Mouse (Mus musculus): ENCODE data around the gene Rtbdn. TPM values are rescaled to one million over a fixed set of nuclear protein-coding genes. Genes with fewer than 3 reads are reported as not detected.

Rtbdn gene
- polyA plus RNA-seq, 1 experiment from 2014 or later: 0.88 TPM

Small RNA genes within 50 kb of the gene (microRNA-seq; reads per million reads assigned to microRNA genes)
- gene Gm24197: not detected

Other genes starting within 250 kb of the Rtbdn start
- 3.1 and 3.9 TPM in 2 replicates for gene Lyl1, start 245.5 kb upstream of the Rtbdn start, polyA plus RNA-seq (2016; fragmentation: Nextera tagmentation; extraction: Ambion mirVana)
- 2.2 and 3.5 TPM in 2 replicates for gene G430095P16Rik, start 224.0 kb upstream of the Rtbdn start, polyA plus RNA-seq (2016; fragmentation: Nextera tagmentation; extraction: Ambion mirVana)
- 31.9 and 33.2 TPM in 2 replicates for gene Nfix, start 146.6 kb upstream of the Rtbdn start, polyA plus RNA-seq (2016; fragmentation: Nextera tagmentation; extraction: Ambion mirVana)
- gene Dand5, start 124.2 kb upstream of the Rtbdn start, polyA plus RNA-seq (2016; fragmentation: Nextera tagmentation; extraction: Ambion mirVana): 5.3 and 5.6 TPM in 2 replicates
- 43.0 and 44.8 TPM in 2 replicates for gene Gadd45gip1, start 115.5 kb upstream of the Rtbdn start, polyA plus RNA-seq (2016; fragmentation: Nextera tagmentation; extraction: Ambion mirVana)
- gene Rad23a, start 106.3 kb upstream of the Rtbdn start, polyA plus RNA-seq (2016; fragmentation: Nextera tagmentation; extraction: Ambion mirVana): 108 and 118 TPM in 2 replicates
- gene Calr, start 100.1 kb upstream of the Rtbdn start, polyA plus RNA-seq (2016; fragmentation: Nextera tagmentation; extraction: Ambion mirVana): 619 TPM in 2 replicates
- 110 and 111 TPM in 2 replicates for gene Farsa, start 90.0 kb upstream of the Rtbdn start, polyA plus RNA-seq (2016; fragmentation: Nextera tagmentation; extraction: Ambion mirVana)
- gene Syce2, start 74.9 kb upstream of the Rtbdn start, polyA plus RNA-seq (2016; fragmentation: Nextera tagmentation; extraction: Ambion mirVana): 76.7 and 82.9 TPM in 2 replicates
- 31.1 and 33.2 TPM in 2 replicates for gene Gcdh, start 53.1 kb upstream of the Rtbdn start, polyA plus RNA-seq (2016; fragmentation: Nextera tagmentation; extraction: Ambion mirVana)
- gene Klf1, start 45.1 kb upstream of the Rtbdn start, polyA plus RNA-seq (2016; fragmentation: Nextera tagmentation; extraction: Ambion mirVana): 2.4 and 3.5 TPM in 2 replicates
- gene Dnase2a, start 38.4 kb upstream of the Rtbdn start, polyA plus RNA-seq (2016; fragmentation: Nextera tagmentation; extraction: Ambion mirVana): 8.7 and 9.8 TPM in 2 replicates
- gene Mast1, start 9.6 kb upstream of the Rtbdn start, polyA plus RNA-seq (2016; fragmentation: Nextera tagmentation; extraction: Ambion mirVana): 29.3 and 35.3 TPM in 2 replicates
- not detected in 2 replicates for gene Gm49661, start 22.4 kb downstream of the Rtbdn start, polyA plus RNA-seq (2016; fragmentation: Nextera tagmentation; extraction: Ambion mirVana)
- gene Prdx2, start 22.6 kb downstream of the Rtbdn start, polyA plus RNA-seq (2016; fragmentation: Nextera tagmentation; extraction: Ambion mirVana): 1,271 and 1,280 TPM in 2 replicates
- gene Rnaseh2a, start 22.8 kb downstream of the Rtbdn start, polyA plus RNA-seq (2016; fragmentation: Nextera tagmentation; extraction: Ambion mirVana): 117 and 124 TPM in 2 replicates
- gene Junb, start 31.7 kb downstream of the Rtbdn start, polyA plus RNA-seq (2016; fragmentation: Nextera tagmentation; extraction: Ambion mirVana): 4.8 and 4.9 TPM in 2 replicates
- 16.1 and 18.2 TPM in 2 replicates for gene Hook2, start 43.6 kb downstream of the Rtbdn start, polyA plus RNA-seq (2016; fragmentation: Nextera tagmentation; extraction: Ambion mirVana)
- gene Best2, start 67.5 kb downstream of the Rtbdn start, polyA plus RNA-seq (2016; fragmentation: Nextera tagmentation; extraction: Ambion mirVana): not detected in 2 replicates
- gene Asna1, start 78.3 kb downstream of the Rtbdn start, polyA plus RNA-seq (2016; fragmentation: Nextera tagmentation; extraction: Ambion mirVana): 140 TPM in 2 replicates
- 156 and 175 TPM in 2 replicates for gene Trir, start 79.8 kb downstream of the Rtbdn start, polyA plus RNA-seq (2016; fragmentation: Nextera tagmentation; extraction: Ambion mirVana)
- 45.1 and 50.7 TPM in 2 replicates for gene Tnpo2, start 89.9 kb downstream of the Rtbdn start, polyA plus RNA-seq (2016; fragmentation: Nextera tagmentation; extraction: Ambion mirVana)
- gene Fbxw9, start 113.1 kb downstream of the Rtbdn start, polyA plus RNA-seq (2016; fragmentation: Nextera tagmentation; extraction: Ambion mirVana): 32.1 and 33.7 TPM in 2 replicates
- gene Gm5741, start 121.0 kb downstream of the Rtbdn start, polyA plus RNA-seq (2016; fragmentation: Nextera tagmentation; extraction: Ambion mirVana): 1.3 TPM in 1 of 2 replicates, not detected in the other
- gene Dhps, start 124.8 kb downstream of the Rtbdn start, polyA plus RNA-seq (2016; fragmentation: Nextera tagmentation; extraction: Ambion mirVana): 74.2 and 82.3 TPM in 2 replicates
- 117 and 118 TPM in 2 replicates for gene Wdr83os, start 133.7 kb downstream of the Rtbdn start, polyA plus RNA-seq (2016; fragmentation: Nextera tagmentation; extraction: Ambion mirVana)
- gene Wdr83, start 134.3 kb downstream of the Rtbdn start, polyA plus RNA-seq (2016; fragmentation: Nextera tagmentation; extraction: Ambion mirVana): 48.2 and 48.8 TPM in 2 replicates
- gene Man2b1, start 136.3 kb downstream of the Rtbdn start, polyA plus RNA-seq (2016; fragmentation: Nextera tagmentation; extraction: Ambion mirVana): 14.9 and 17.8 TPM in 2 replicates
- 1.4 and 1.7 TPM in 2 replicates for gene Zfp791, start 176.1 kb downstream of the Rtbdn start, polyA plus RNA-seq (2016; fragmentation: Nextera tagmentation; extraction: Ambion mirVana)
- not detected in 2 replicates for gene Cks1brt, start 204.9 kb downstream of the Rtbdn start, polyA plus RNA-seq (2016; fragmentation: Nextera tagmentation; extraction: Ambion mirVana)

All from forebrain, embryonic 12.5 days (tissue).